Mouse (Mus musculus): Measurements from ENCODE around the gene Ube2c. TPM values are rescaled to one million over a fixed set of nuclear protein-coding genes. Genes with fewer than 3 reads are reported as not detected.

Ube2c gene
- polyA plus RNA-seq, 1 experiment from 2014 or later: 104 TPM

- Histone ChIP-seq H3K9me3 (ENCODE audit: control insufficient read depth, low read length) (no peaks in the 10 kb centered on the region), H3K27me3 (ENCODE audit: control insufficient read depth, insufficient read depth, low read length) (no peaks in the 10 kb centered on the region), H3K4me2 (replicated peaks; ENCODE audit: low read depth) (peak overlapping the region; percentile 90), H3K27ac (replicated peaks) (peak overlapping the region; percentile 95), H3K9ac (ENCODE audit: low read length) (peak overlapping the region; percentile 79), H3K4me3 (ENCODE audit: low read depth, low read length) (peak overlapping the region; percentile 74), H3K36me3 (ENCODE audit: control insufficient read depth, insufficient read depth, low read length) (no peaks in the 10 kb centered on the region; the same call in 1 of the 2 replicates), H3K4me1 (replicated peaks; ENCODE audit: control insufficient read depth, insufficient read depth) (0 out of 2 replicates have a peak, but pooled peaks cover 3% of the 10 kb centered on the region)
- peak; percentile 18 for ATAC-seq (ENCODE audit: low FRiP score, low TSS enrichment)
- peak; percentile 38 for DNase-seq (ENCODE audit: low spot score)
- TF ChIP-seq EP300 (optimal IDR thresholded peaks at IDR 0.05) (no peak), CTCF (IDR thresholded peaks at IDR 0.05; ENCODE audit: low read depth) (no peak)
- 9% methylated on average over 15 of the region's 15 CpGs for WGBS
These were observed 16.7 kb downstream of the Ube2c start for GRCm38 (mm10) chr2:164786388-164786885.

GRCm38 (mm10) chr2:164787032-164787431 lies 17.3 kb downstream of the Ube2c start:
- Histone ChIP-seq H3K4me1 (replicated peaks; ENCODE audit: control insufficient read depth, insufficient read depth) (0 out of 2 replicates have a peak, but pooled peaks cover 3% of the 10 kb centered on the region), H3K27me3 (ENCODE audit: control insufficient read depth, insufficient read depth, low read length) (no peaks in the 10 kb centered on the region), H3K4me2 (replicated peaks; ENCODE audit: low read depth) (peak overlapping the region; percentile 90), H3K9me3 (ENCODE audit: control insufficient read depth, low read length) (no peaks in the 10 kb centered on the region), H3K4me3 (ENCODE audit: low read depth, low read length) (peak overlapping the region; percentile 74; the same call in 1 of the 2 replicates), H3K27ac (replicated peaks) (0 out of 2 replicates have a peak overlapping the region, but pooled peaks have one; percentile 18), H3K9ac (ENCODE audit: low read length) (no peak overlapping the region), H3K36me3 (ENCODE audit: control insufficient read depth, insufficient read depth, low read length) (peaks cover 4% of the 10 kb centered on the region)
- no peak for DNase-seq (ENCODE audit: low spot score)
- no peak for ATAC-seq (ENCODE audit: low FRiP score, low TSS enrichment)
- 73% methylated on average over 3 of the region's 3 CpGs for WGBS
- no peak for TF ChIP-seq EP300 (optimal IDR thresholded peaks at IDR 0.05)
- no peak for TF ChIP-seq CTCF (IDR thresholded peaks at IDR 0.05; ENCODE audit: low read depth)

GRCm38 (mm10) chr2:164787779-164788178 lies 18.1 kb downstream of the Ube2c start:
- TF ChIP-seq EP300 (optimal IDR thresholded peaks at IDR 0.05) (no peak), CTCF (IDR thresholded peaks at IDR 0.05; ENCODE audit: low read depth) (no peak)
- Histone ChIP-seq H3K4me1 (replicated peaks; ENCODE audit: control insufficient read depth, insufficient read depth) (0 out of 2 replicates have a peak, but pooled peaks cover 3% of the 10 kb centered on the region), H3K9me3 (ENCODE audit: control insufficient read depth, low read length) (no peaks in the 10 kb centered on the region), H3K4me2 (replicated peaks; ENCODE audit: low read depth) (no peak overlapping the region), H3K4me3 (ENCODE audit: low read depth, low read length) (no peak overlapping the region), H3K9ac (ENCODE audit: low read length) (no peak overlapping the region), H3K27me3 (ENCODE audit: control insufficient read depth, insufficient read depth, low read length) (no peaks in the 10 kb centered on the region), H3K27ac (replicated peaks) (no peak overlapping the region), H3K36me3 (ENCODE audit: control insufficient read depth, insufficient read depth, low read length) (peaks cover 11% of the 10 kb centered on the region)
- ATAC-seq (ENCODE audit: low FRiP score, low TSS enrichment) (no peak), DNase-seq (ENCODE audit: low spot score) (no peak)
- 73% methylated on average over 10 of the region's 10 CpGs for WGBS

GRCm38 (mm10) chr2:164788411-164788810 lies 18.7 kb downstream of the Ube2c start:
- H3K4me1 ChIP-seq (replicated peaks; ENCODE audit: control insufficient read depth, insufficient read depth): 0 out of 2 replicates have a peak, but pooled peaks cover 3% of the 10 kb centered on the region
- DNase-seq (ENCODE audit: low spot score): no peak
- no peak overlapping the region for H3K4me2 ChIP-seq (replicated peaks; ENCODE audit: low read depth)
- no peak for TF ChIP-seq CTCF (IDR thresholded peaks at IDR 0.05; ENCODE audit: low read depth)
- TF ChIP-seq EP300 (optimal IDR thresholded peaks at IDR 0.05): no peak
- H3K9me3 ChIP-seq (ENCODE audit: control insufficient read depth, low read length): no peaks in the 10 kb centered on the region
- H3K4me3 ChIP-seq (ENCODE audit: low read depth, low read length): no peak overlapping the region
- WGBS: 51% methylated on average over 4 of the region's 4 CpGs
- H3K36me3 ChIP-seq (ENCODE audit: control insufficient read depth, insufficient read depth, low read length): peaks cover 14% of the 10 kb centered on the region
- ATAC-seq (ENCODE audit: low FRiP score, low TSS enrichment): no peak
- H3K27me3 ChIP-seq (ENCODE audit: control insufficient read depth, insufficient read depth, low read length): no peaks in the 10 kb centered on the region
- H3K27ac ChIP-seq (replicated peaks): no peak overlapping the region
- no peak overlapping the region for H3K9ac ChIP-seq (ENCODE audit: low read length)

- H3K27ac ChIP-seq (replicated peaks): no peak overlapping the region
- H3K4me2 ChIP-seq (replicated peaks; ENCODE audit: low read depth): no peak overlapping the region
- no peaks in the 10 kb centered on the region for H3K4me1 ChIP-seq (replicated peaks; ENCODE audit: control insufficient read depth, insufficient read depth)
- DNase-seq (ENCODE audit: low spot score) (no peak), ATAC-seq (ENCODE audit: low FRiP score, low TSS enrichment) (no peak)
- WGBS: 54% methylated on average over 4 of the region's 4 CpGs
- TF ChIP-seq EP300 (optimal IDR thresholded peaks at IDR 0.05) (no peak), CTCF (IDR thresholded peaks at IDR 0.05; ENCODE audit: low read depth) (no peak)
- no peaks in the 10 kb centered on the region for H3K9me3 ChIP-seq (ENCODE audit: control insufficient read depth, low read length)
- H3K9ac ChIP-seq (ENCODE audit: low read length): no peak overlapping the region
- no peaks in the 10 kb centered on the region for H3K27me3 ChIP-seq (ENCODE audit: control insufficient read depth, insufficient read depth, low read length)
- H3K36me3 ChIP-seq (ENCODE audit: control insufficient read depth, insufficient read depth, low read length): peaks cover 17% of the 10 kb centered on the region
- H3K4me3 ChIP-seq (ENCODE audit: low read depth, low read length): no peak overlapping the region
These were observed 20.8 kb downstream of the Ube2c start for GRCm38 (mm10) chr2:164790451-164790850.

- ATAC-seq (ENCODE audit: low FRiP score, low TSS enrichment): no peak
- 87% methylated on average over 18 of the region's 18 CpGs for whole genome bisulfite sequencing
- no peak overlapping the region for H3K27ac ChIP-seq (replicated peaks)
- H3K9me3 ChIP-seq (ENCODE audit: control insufficient read depth, low read length): no peaks in the 10 kb centered on the region
- no peak overlapping the region for H3K4me2 ChIP-seq (replicated peaks; ENCODE audit: low read depth)
- no peaks in the 10 kb centered on the region for H3K27me3 ChIP-seq (ENCODE audit: control insufficient read depth, insufficient read depth, low read length)
- peaks cover 17% of the 10 kb centered on the region for H3K36me3 ChIP-seq (ENCODE audit: control insufficient read depth, insufficient read depth, low read length)
- no peaks in the 10 kb centered on the region for H3K4me1 ChIP-seq (replicated peaks; ENCODE audit: control insufficient read depth, insufficient read depth)
- TF ChIP-seq EP300 (optimal IDR thresholded peaks at IDR 0.05): no peak
- no peak for TF ChIP-seq CTCF (IDR thresholded peaks at IDR 0.05; ENCODE audit: low read depth)
- H3K9ac ChIP-seq (ENCODE audit: low read length): no peak overlapping the region
- no peak overlapping the region for H3K4me3 ChIP-seq (ENCODE audit: low read depth, low read length)
- no peak for DNase-seq (ENCODE audit: low spot score)
These were observed 22.2 kb downstream of the Ube2c start for GRCm38 (mm10) chr2:164791841-164792261.

Data from stomach, postnatal 0 days (tissue).